Mouse (Mus musculus) small intestine, adult 2 months (tissue): Measurements from ENCODE around the gene Strn4. TPM values are rescaled to one million over a fixed set of nuclear protein-coding genes. Genes with fewer than 3 reads are reported as not detected.
A peak's percentile ranks its signal among the peaks of the same experiment; 100 is the strongest.

Experiments
- H3K27ac ChIP-seq: fragments of 200-500 bp; 2 replicates; pipeline ENCODE4 v1.5.1; 2012; ENCODE audit warnings: low read depth, low read length, control low read depth, inconsistent platforms; ENCODE audit not compliant: insufficient read depth
- H3K27me3 ChIP-seq: fragments of 200-500 bp; 2 replicates; pipeline ENCODE4 v1.6.1; 2012; ENCODE audit warnings: mild to moderate bottlenecking, moderate library complexity, low read length, inconsistent platforms; ENCODE audit not compliant: control insufficient read depth, insufficient read depth
- H3K36me3 ChIP-seq: fragments of 200-500 bp; 2 replicates; pipeline ENCODE4 v1.6.1; 2012; ENCODE audit warnings: mild to moderate bottlenecking, low read length, control low read depth, inconsistent platforms; ENCODE audit not compliant: control insufficient read depth, insufficient read depth
- H3K4me1 ChIP-seq: fragments of 200-500 bp; 2 replicates; pipeline ENCODE4 v1.6.1; 2012; ENCODE audit warnings: low read length, inconsistent platforms, mixed read lengths; ENCODE audit not compliant: control insufficient read depth, insufficient read depth, insufficient read length
- H3K4me3 ChIP-seq: fragments of 200-500 bp; 2 replicates; pipeline ENCODE4 v1.5.1; 2012; ENCODE audit warnings: low read depth, mild to moderate bottlenecking, control low read depth, inconsistent platforms, low read length, moderate library complexity
- CTCF ChIP-seq: fragments of 200-500 bp; IDR thresholded peaks from 2 replicates; pipeline ENCODE4 v1.5.1; 2012; ENCODE audit warnings: low read depth, mild to moderate bottlenecking, control low read depth, inconsistent platforms, low read length, moderate library complexity, mixed read lengths; ENCODE audit not compliant: insufficient replicate concordance, insufficient read length; ENCODE audit errors: extremely low read depth
- POLR2A ChIP-seq: fragments of 200-500 bp; IDR thresholded peaks from 2 replicates; pipeline ENCODE4 v1.6.1; 2012; ENCODE audit warnings: low read depth, mild to moderate bottlenecking, control low read depth, inconsistent platforms, low read length, moderate library complexity
- WGBS: fragments of 180-500 bp; shearing (Covaris S2); methylation state at CpG from one replicate; pipeline ENCODE4 v1.1.7; 2018; 5-methylcytosine and 5-hydroxymethylcytosine counted together
- polyA plus RNA-seq: library from polyadenylated mRNA; depleted of rRNA; stranded (reverse); fragments of >200 nt; gene quantifications from 2 replicates; pipeline ENCODE4 v1.2.3, GENCODE M21; 2012

The Strn4 gene
- polyA plus RNA-seq, 1 experiment = 119 TPM

DNA sequence AGATGAGACGGTGACA, 59.4 kb downstream of the Strn4 start, which contains the start of gene Dact3:
Dact3 (plus strand) TSS at position 8 of the 16 bp plus-strand sequence.
- 0% methylated on average over 1 of the region's 1 CpGs for WGBS
- peak within 1 kb of the TSS; percentile 73 for H3K4me3 ChIP-seq
- H3K27ac ChIP-seq = peak within 1 kb of the TSS; percentile 65
- H3K27me3 ChIP-seq = 0 out of 2 replicates have a peak, but pooled peaks cover 3% of the 10 kb centered on the region
- TF ChIP-seq POLR2A (no peak), CTCF (no peak)
- peaks cover 5% of the 10 kb centered on the region; the same call in 1 of the 2 replicates for H3K36me3 ChIP-seq
- H3K4me1 ChIP-seq = peaks cover 3% of the 10 kb centered on the region

DNA sequence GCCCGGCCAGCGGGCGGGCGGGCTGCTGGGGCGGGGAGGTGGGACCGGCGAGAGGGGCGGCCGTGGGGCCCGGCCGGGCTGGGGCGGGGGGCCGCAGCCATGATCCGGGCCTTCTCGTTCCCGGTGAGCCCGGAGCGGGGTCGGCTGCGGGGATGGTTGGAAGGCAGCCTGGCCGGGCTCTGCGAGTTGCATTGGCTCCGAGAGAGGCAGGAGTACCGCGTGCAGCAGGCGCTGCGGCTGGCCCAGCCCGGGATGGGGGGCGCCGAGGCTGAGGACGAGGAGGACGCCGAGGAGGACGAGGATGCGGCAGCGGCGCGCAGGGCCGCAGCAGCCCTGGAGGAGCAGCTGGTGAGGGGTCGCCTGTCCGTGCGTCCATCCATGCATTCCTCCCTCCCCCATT, 59.6 kb downstream of the Strn4 start:
- peak overlapping the region; percentile 53; the same call in 1 of the 2 replicates for H3K27ac ChIP-seq
- 0 out of 2 replicates have a peak, but pooled peaks cover 3% of the 10 kb centered on the region for H3K27me3 ChIP-seq
- peak overlapping the region; percentile 73 for H3K4me3 ChIP-seq
- H3K36me3 ChIP-seq = peaks cover 5% of the 10 kb centered on the region; the same call in 1 of the 2 replicates
- WGBS = under 1% methylated on average over 41 of the region's 42 CpGs
- H3K4me1 ChIP-seq = peaks cover 3% of the 10 kb centered on the region
- TF ChIP-seq POLR2A (no peak), CTCF (no peak)

GRCm38 (mm10) chr7:16876006-16876405, 60.3 kb downstream of the Strn4 start:
- H3K4me3 ChIP-seq = peak overlapping the region; percentile 73; the same call in 1 of the 2 replicates
- H3K27me3 ChIP-seq = 0 out of 2 replicates have a peak, but pooled peaks cover 3% of the 10 kb centered on the region
- TF ChIP-seq POLR2A (no peak), CTCF (no peak)
- WGBS = 43% methylated on average over 11 of the region's 11 CpGs
- H3K27ac ChIP-seq = no peak overlapping the region
- peaks cover 2% of the 10 kb centered on the region; the same call in 1 of the 2 replicates for H3K36me3 ChIP-seq
- peaks cover 4% of the 10 kb centered on the region for H3K4me1 ChIP-seq

DNA sequence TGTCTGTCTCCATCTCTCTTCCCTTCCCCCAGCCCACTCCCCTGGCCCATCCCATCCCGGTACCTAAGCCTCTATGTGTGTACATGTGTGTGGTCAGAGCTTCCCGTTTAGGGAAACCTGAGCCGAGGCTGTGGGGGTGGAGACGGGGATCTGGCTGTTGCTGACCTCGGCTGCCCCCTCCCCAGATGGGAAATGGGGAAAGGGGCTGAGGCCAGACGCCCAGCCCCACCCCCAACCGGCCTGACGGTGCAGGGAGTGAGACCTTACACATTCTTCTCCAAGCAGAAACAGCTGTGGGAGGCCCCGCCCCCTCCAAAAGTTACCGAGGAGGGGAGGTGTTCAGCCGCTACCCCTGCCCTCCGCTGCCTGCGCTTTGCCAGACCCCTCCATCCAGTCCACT, 60.9 kb downstream of the Strn4 start:
- WGBS = 54% methylated on average over 13 of the region's 13 CpGs
- Histone ChIP-seq H3K27ac (peak overlapping the region; percentile 42; the same call in 1 of the 2 replicates), H3K27me3 (0 out of 2 replicates have a peak, but pooled peaks cover 3% of the 10 kb centered on the region), H3K4me3 (peak overlapping the region; percentile 39), H3K36me3 (no peaks in the 10 kb centered on the region; the same call in 1 of the 2 replicates), H3K4me1 (peaks cover 5% of the 10 kb centered on the region)
- no peak for TF ChIP-seq CTCF
- no peak for TF ChIP-seq POLR2A

- H3K4me1 ChIP-seq = peaks cover 5% of the 10 kb centered on the region
- no peak overlapping the region for H3K27ac ChIP-seq
- TF ChIP-seq CTCF (no peak), POLR2A (no peak)
- WGBS = 69% methylated on average over 3 of the region's 3 CpGs
- H3K4me3 ChIP-seq = no peak overlapping the region
- H3K27me3 ChIP-seq = 0 out of 2 replicates have a peak, but pooled peaks cover 3% of the 10 kb centered on the region
- H3K36me3 ChIP-seq = no peaks in the 10 kb centered on the region
Observed at GRCm38 (mm10) chr7:16877717-16878116, 62.0 kb downstream of the Strn4 start.

DNA sequence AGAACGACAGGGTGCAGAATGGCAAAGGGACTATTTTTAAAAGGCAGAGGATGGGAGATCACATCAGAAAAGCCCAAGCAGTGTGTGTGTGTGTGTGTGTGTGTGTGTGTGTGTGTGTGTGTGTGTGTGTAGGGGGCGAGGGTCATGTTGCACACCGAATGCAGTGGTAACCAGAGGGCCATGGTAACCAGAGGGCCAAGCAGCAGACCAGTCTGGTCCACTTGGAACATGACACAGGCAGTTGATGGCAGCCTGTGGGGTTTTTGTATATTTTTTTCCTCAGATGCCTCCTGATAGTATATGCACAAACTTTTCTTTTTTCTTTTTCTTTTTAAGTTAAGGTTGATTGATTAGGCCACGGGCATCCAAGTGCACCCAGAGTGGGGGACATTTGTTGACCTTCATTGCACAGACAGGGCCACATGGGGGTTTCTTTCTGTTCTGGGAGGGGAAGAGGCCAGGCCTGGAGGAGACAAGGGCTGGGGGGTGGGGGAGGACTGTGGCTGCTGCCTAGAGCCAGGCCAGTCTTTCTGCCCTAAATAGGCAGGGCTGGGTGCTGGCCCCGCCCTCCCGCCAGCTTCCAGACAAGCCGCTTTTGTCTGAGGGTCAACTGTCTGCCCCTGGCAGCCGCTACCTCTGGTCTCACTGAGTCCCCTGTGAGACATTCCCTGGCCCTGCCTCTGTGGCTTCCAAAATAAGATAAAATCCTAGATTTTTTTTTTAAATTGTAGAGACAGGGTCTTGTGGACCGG, 64.3 kb downstream of the Strn4 start:
- WGBS = 35% methylated on average over 9 of the region's 9 CpGs
- peaks cover 5% of the 10 kb centered on the region for H3K4me1 ChIP-seq
- H3K27me3 ChIP-seq = peaks cover 3% of the 10 kb centered on the region; the same call in 1 of the 2 replicates
- H3K36me3 ChIP-seq = no peaks in the 10 kb centered on the region
- no peak for TF ChIP-seq CTCF
- H3K4me3 ChIP-seq = no peak overlapping the region
- H3K27ac ChIP-seq = 0 out of 2 replicates have a peak overlapping the region, but pooled peaks have one; percentile 32

DNA sequence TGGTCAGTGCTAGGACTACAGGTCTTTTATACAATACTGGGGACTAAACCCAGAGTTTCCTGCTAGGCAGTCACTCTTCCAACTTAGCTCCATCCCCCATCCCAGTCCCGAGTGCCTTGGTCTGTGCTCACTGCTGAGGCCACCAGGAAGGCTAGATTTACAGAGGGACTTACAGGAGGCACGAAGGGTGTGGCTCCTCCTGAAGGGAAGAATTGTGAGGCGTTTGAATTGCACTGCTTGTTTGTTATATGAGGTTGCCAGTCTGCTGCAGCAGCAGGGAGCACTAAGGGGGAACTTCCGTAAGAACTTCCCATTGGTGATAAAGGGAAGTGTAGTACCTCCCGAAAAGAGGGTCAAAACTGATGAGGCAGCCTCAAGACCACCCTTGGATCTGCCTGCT, 64.9 kb downstream of the Strn4 start:
- Histone ChIP-seq H3K27me3 (peaks cover 7% of the 10 kb centered on the region), H3K27ac (peak overlapping the region; percentile 32; the same call in 1 of the 2 replicates), H3K4me1 (peaks cover 2% of the 10 kb centered on the region; the same call in 1 of the 2 replicates), H3K4me3 (no peak overlapping the region), H3K36me3 (no peaks in the 10 kb centered on the region)
- 10% methylated on average over 5 of the region's 5 CpGs for WGBS
- TF ChIP-seq CTCF (no peak), POLR2A (no peak)
